Mouse (Mus musculus) heart, postnatal 0 days (tissue): Measurements from ENCODE around the gene Supt6.

Experiments
- CTCF ChIP-seq: IDR thresholded peaks from 2 replicates; pipeline ENCODE4 v1.5.1; 2016; ENCODE audit warnings: antibody characterized with exemption, control low read depth, low read depth
- EP300 ChIP-seq: IDR thresholded peaks from 2 replicates; pipeline ENCODE4 v1.6.1; 2016; ENCODE audit warnings: antibody characterized with exemption, low read depth

GRCm38 (mm10) chr11:78179438-78179999 is 66.3 kb downstream of the Supt6 start:
- TF ChIP-seq CTCF (no peak), EP300 (no peak)
